21 mouse cellular contexts compared by ENCODE assay signal in the genomic region with DNA sequence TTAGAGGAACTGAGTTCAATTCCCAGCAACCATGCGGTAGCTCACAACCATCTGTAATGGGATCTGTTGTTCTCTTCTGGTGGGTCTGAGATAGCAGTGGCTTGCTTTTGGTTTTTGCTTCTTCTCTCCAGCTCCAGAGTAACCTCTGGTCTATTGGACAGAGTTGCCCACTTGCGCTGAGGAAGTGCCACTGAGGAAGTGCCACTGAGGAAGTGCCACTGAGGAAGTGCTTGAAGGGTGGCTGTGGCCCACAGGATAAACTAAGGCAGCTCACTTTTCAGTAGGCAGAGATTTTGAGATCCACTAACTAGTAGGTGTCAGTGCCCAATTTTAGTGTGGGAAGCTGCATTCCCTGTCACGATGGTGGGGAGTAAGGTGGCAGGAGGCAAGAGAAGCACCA. TPM values are rescaled to one million over a fixed set of nuclear protein-coding genes. Genes with fewer than 3 reads are reported as not detected.
"Had no signal": no experiment of that assay in that cellular context is flagged by ENCODE, and none has a peak within 500 bp of the region (broad histone marks: within the 10 kb centered on the region; RNA-seq: fewer than 3 reads in every experiment).

No protein-coding gene starts in this region.

- H3K4me3 ChIP-seq: limb, embryonic 12.5 days; limb, embryonic 15.5 days; midbrain, embryonic 15.5 days; neural tube, embryonic 13.5 days had no signal

- H3K9ac ChIP-seq: limb, embryonic 12.5 days; limb, embryonic 15.5 days; liver, embryonic 14.5 days; midbrain, embryonic 15.5 days; neural tube, embryonic 13.5 days had no signal

- H3K27me3 ChIP-seq: limb, embryonic 12.5 days; limb, embryonic 15.5 days; midbrain, embryonic 15.5 days; neural tube, embryonic 13.5 days had no signal

- ATAC-seq: intestine, embryonic 16.5 days; midbrain, embryonic 15.5 days had no signal

- H3K9me3 ChIP-seq: limb, embryonic 12.5 days; limb, embryonic 15.5 days; midbrain, embryonic 15.5 days; neural tube, embryonic 13.5 days had no signal

- DNase-seq: kidney, adult 18-20 months; kidney, adult 9 months; kidney, postnatal 14 days; kidney, postnatal 4 days; left cerebral cortex, postnatal 4 days; lung, adult 2 months; lung, postnatal 14 days; lung, postnatal 4 days; thymus, adult 2 months; thymus, postnatal 14 days; thymus, postnatal 4 days had no signal

- H3K4me2 ChIP-seq: limb, embryonic 12.5 days; limb, embryonic 15.5 days; liver, embryonic 11.5 days; midbrain, embryonic 15.5 days; neural tube, embryonic 13.5 days had no signal

- H3K27ac ChIP-seq: limb, embryonic 12.5 days; limb, embryonic 15.5 days; liver, embryonic 14.5 days; neural tube, embryonic 13.5 days; stomach, postnatal 0 days had no signal

RNA-seq across cellular contexts. Expression of a gene that starts 43.3 kb away (rescaled TPM):
- total RNA-seq: megakaryocyte progenitor cell, adult 5-6 weeks had no signal
- polyA plus RNA-seq: liver, embryonic 14.5 days; lung, adult 2 months; spleen, adult 2 months had no signal
